Mouse (Mus musculus) C2C12 (cell line): ENCODE results near the gene Ly6g6f.

Source experiments
- CEBPB ChIP-seq: IDR thresholded peaks from one replicate; pipeline ENCODE4 v1.6.1; 2011; ENCODE audit warnings: low read depth, mild to moderate bottlenecking, control low read depth, moderate library complexity
- CTCF ChIP-seq: IDR thresholded peaks from one replicate; pipeline ENCODE4 v1.5.1; 2011; ENCODE audit not compliant: control insufficient read depth, insufficient read depth, insufficient read length
- MAX ChIP-seq: IDR thresholded peaks from one replicate; pipeline ENCODE4 v1.6.1; 2011; ENCODE audit warnings: mild to moderate bottlenecking, control low read depth
- MYOD1 ChIP-seq: IDR thresholded peaks from one replicate; pipeline ENCODE4 v1.6.1; 2011; ENCODE audit warnings: low read depth; ENCODE audit not compliant: control insufficient read depth, insufficient read length
- MYOG ChIP-seq: IDR thresholded peaks from one replicate; pipeline ENCODE4 v1.6.1; 2011; ENCODE audit not compliant: control insufficient read depth, insufficient read length; ENCODE audit errors: extremely low read depth
- USF1 ChIP-seq: IDR thresholded peaks from one replicate; pipeline ENCODE4 v1.6.1; 2011; ENCODE audit warnings: low read depth, mild to moderate bottlenecking, control low read depth, moderate library complexity

- no peak for TF ChIP-seq CTCF
- no peak for TF ChIP-seq MYOG
- no peak for TF ChIP-seq CEBPB
- no peak for TF ChIP-seq USF1
- TF ChIP-seq MAX = peak; percentile 21
- TF ChIP-seq MYOD1 = no peak
Observed at GRCm38 (mm10) chr17:35121871-35122303, 36.5 kb upstream of the Ly6g6f start, which contains the start of gene Csnk2b.
